Mouse (Mus musculus) spleen, adult 2 months (tissue): ENCODE data around the gene Nudt4.
"Not testable (repeated sequence)": the region's sequence is repeated elsewhere in the genome, so short reads cannot be mapped to it uniquely, and the experiment has no call there.

Experiments
- CTCF ChIP-seq: fragments of 200-500 bp; IDR thresholded peaks from 2 replicates; pipeline ENCODE4 v1.5.1; 2011; ENCODE audit warnings: mild to moderate bottlenecking, inconsistent platforms; ENCODE audit not compliant: insufficient read depth, insufficient read length, insufficient replicate concordance; ENCODE audit errors: extremely low read depth
- POLR2A ChIP-seq: fragments of 200-500 bp; IDR thresholded peaks from 2 replicates; pipeline ENCODE4 v1.6.1; 2011; ENCODE audit warnings: low read depth, low read length, inconsistent platforms

- not testable (repeated sequence) for TF ChIP-seq CTCF, POLR2A
These were observed 14.9 kb downstream of the Nudt4 start for GRCm38 (mm10) chr10:95549080-95549479.
